Mouse (Mus musculus) midbrain, embryonic 15.5 days (tissue): Measurements from ENCODE around the gene Olfr1368. TPM values are rescaled to one million over a fixed set of nuclear protein-coding genes. Genes with fewer than 3 reads are reported as not detected.
"Not testable (repeated sequence)": the region's sequence is repeated elsewhere in the genome, so short reads cannot be mapped to it uniquely, and the experiment has no call there.

Experiments
- ATAC-seq: fragments of 200-750 bp; cut with Nextera tagmentation; replicated peaks from 2 replicates; pipeline ENCODE4 v1.8.0; 2017; ENCODE audit warnings: moderate TSS enrichment
- H3K27ac ChIP-seq: fragments of 300-500 bp; sonication (generic); 2 replicates; pipeline ENCODE4 v1.5.1; 2015; ENCODE audit warnings: mild to moderate bottlenecking, inconsistent platforms
- H3K27me3 ChIP-seq: fragments of 300-500 bp; sonication (generic); replicated peaks from 2 replicates; pipeline ENCODE4 v1.6.1; 2015; ENCODE audit warnings: inconsistent platforms
- H3K36me3 ChIP-seq: fragments of 300-500 bp; sonication (generic); replicated peaks from 2 replicates; pipeline ENCODE4 v1.6.1; 2015; ENCODE audit warnings: inconsistent platforms
- H3K4me1 ChIP-seq: fragments of 300-500 bp; sonication (generic); 2 replicates; pipeline ENCODE4 v1.6.1; 2015; ENCODE audit warnings: inconsistent platforms
- H3K4me2 ChIP-seq: fragments of 300-500 bp; sonication (generic); 2 replicates; pipeline ENCODE4 v1.6.1; 2015; ENCODE audit warnings: inconsistent platforms, mild to moderate bottlenecking, moderate library complexity
- H3K4me3 ChIP-seq: fragments of 300-500 bp; sonication (generic); 2 replicates; pipeline ENCODE4 v1.5.1; 2015; ENCODE audit warnings: mild to moderate bottlenecking, inconsistent platforms
- H3K9ac ChIP-seq: fragments of 300-500 bp; sonication (generic); 2 replicates; pipeline ENCODE4 v1.6.1; 2015; ENCODE audit warnings: mild to moderate bottlenecking, inconsistent platforms
- H3K9me3 ChIP-seq: fragments of 300-500 bp; sonication (generic); 2 replicates; pipeline ENCODE4 v1.6.1; 2016; ENCODE audit warnings: inconsistent platforms
- WGBS: fragments of 180-500 bp; shearing (Covaris S2); methylation state at CpG from one replicate; pipeline ENCODE4 v1.1.7; 2015; ENCODE audit warnings: mixed read lengths; 5-methylcytosine and 5-hydroxymethylcytosine counted together
- polyA plus RNA-seq: library from polyadenylated mRNA; unstranded; fragments of >200 nt; fragmentation: Nextera tagmentation; extraction: Ambion mirVana; gene quantifications from 2 replicates; pipeline ENCODE4 v1.2.1, GENCODE M21; 2015

Olfr1368 gene
- polyA plus RNA-seq, 1 experiment from 2014 or later: not detected

DNA sequence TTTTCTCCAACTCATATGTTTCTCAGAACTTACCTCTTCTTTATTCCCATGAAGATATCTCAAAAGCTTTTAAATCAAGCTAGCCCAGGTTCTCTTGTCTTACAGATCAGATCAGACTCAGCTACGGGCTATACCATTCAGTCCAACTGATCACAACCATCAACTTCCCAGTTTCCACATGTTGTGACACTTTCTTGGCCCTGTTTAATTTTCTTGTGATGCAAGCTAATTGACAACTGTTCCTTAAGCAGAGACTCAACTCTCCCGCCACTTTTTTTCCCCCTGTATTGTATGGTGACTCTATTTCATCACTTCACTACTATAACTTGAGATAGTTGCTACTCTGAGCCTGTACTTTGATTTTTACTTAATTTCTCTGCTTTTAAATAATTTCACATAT lies 15.9 kb upstream of the Olfr1368 start:
- peak; percentile 22; the same call in 1 of the 2 replicates for ATAC-seq
- no peak overlapping the region for H3K9ac ChIP-seq
- H3K4me1 ChIP-seq: peaks cover 24% of the 10 kb centered on the region
- no peaks in the 10 kb centered on the region for H3K9me3 ChIP-seq
- no peak overlapping the region for H3K27ac ChIP-seq
- peak overlapping the region; percentile 98 for H3K4me2 ChIP-seq
- WGBS: 44% methylated on average over 2 of the region's 2 CpGs
- 0 out of 2 replicates have a peak, but pooled peaks cover 3% of the 10 kb centered on the region for H3K27me3 ChIP-seq
- H3K4me3 ChIP-seq: peak overlapping the region; percentile 77
- no peaks in the 10 kb centered on the region for H3K36me3 ChIP-seq

DNA sequence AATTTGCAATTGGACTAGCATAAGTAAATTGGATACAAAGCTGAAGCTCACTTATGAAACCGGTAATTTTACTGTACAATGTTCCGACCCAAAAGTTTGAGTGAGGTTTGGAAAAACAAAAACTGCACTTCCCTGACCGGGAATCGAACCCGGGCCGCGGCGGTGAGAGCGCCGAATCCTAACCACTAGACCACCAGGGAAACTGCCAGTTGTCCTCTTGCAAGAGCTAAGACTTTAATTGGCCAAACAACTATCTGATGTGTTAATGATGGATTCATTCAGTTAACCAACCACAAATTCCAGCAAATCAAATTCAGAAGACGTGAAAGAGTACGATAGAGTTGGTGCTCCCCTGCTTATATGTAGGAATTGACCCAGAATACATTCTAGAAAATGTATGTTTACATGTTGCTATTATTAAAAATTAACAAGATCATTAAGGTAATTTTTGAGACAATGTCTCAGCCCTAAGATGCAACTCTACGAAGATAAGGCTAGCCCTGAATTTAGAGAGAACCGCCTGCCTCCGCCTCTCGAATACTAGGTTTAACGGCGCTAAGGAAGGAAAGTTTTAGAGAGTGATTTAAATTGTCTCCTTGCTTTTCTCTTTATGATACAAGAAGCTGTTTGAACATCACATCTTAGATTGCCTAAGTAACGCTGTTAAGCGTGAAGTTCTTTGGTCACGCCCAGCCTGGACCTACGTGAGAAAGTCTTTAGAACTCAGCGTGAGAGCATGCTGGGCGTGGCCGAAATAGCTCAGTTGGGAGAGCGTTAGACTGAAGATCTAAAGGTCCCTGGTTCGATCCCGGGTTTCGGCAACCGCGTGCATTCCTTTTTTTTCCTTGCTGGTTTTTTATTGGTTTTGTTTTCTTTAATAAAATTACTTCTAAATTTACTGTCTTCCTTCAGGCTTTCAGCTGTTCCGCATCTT lies 15.3 kb upstream of the Olfr1368 start:
- peak overlapping the region; percentile 57 for H3K9ac ChIP-seq
- peaks cover 19% of the 10 kb centered on the region for H3K4me1 ChIP-seq
- H3K36me3 ChIP-seq: no peaks in the 10 kb centered on the region
- peak overlapping the region; percentile 98 for H3K4me2 ChIP-seq
- H3K27ac ChIP-seq: 0 out of 2 replicates have a peak overlapping the region, but pooled peaks have one; percentile 36
- 0 out of 2 replicates have a peak, but pooled peaks cover 3% of the 10 kb centered on the region for H3K27me3 ChIP-seq
- ATAC-seq: peak; percentile 91
- under 1% methylated on average over 32 of the region's 32 CpGs for WGBS
- no peaks in the 10 kb centered on the region for H3K9me3 ChIP-seq
- peak overlapping the region; percentile 77 for H3K4me3 ChIP-seq

DNA sequence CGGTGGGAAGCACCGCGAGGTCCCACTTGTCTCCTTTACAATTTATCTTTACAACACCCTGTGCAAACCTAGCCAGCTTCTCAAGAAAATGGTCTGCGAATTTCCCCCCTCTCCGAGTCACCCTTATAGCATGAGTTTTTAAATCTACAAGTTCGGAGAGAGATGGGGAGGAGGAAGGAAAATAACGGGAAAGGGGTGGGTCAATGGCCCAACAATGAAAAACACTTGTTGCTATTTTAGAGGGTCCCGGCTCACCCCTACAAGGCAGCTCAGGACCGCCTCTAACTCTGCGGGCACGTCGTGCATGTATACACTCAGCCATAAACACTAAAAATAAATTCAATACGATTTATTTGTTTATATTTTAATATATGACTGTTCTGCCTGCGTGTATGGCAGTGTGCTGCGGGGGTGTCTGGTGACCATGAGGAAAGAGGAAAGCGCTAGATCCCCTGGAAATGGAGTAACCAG lies 14.4 kb upstream of the Olfr1368 start:
- H3K4me3 ChIP-seq: peak overlapping the region; percentile 77
- no peaks in the 10 kb centered on the region for H3K36me3 ChIP-seq
- peak overlapping the region; percentile 57 for H3K9ac ChIP-seq
- peaks cover 19% of the 10 kb centered on the region for H3K4me1 ChIP-seq
- H3K27ac ChIP-seq: no peak overlapping the region
- peak overlapping the region; percentile 98 for H3K4me2 ChIP-seq
- WGBS: under 1% methylated on average over 16 of the region's 16 CpGs
- H3K9me3 ChIP-seq: no peaks in the 10 kb centered on the region
- ATAC-seq: peak; percentile 43; the same call in 1 of the 2 replicates
- H3K27me3 ChIP-seq: 0 out of 2 replicates have a peak, but pooled peaks cover 3% of the 10 kb centered on the region

DNA sequence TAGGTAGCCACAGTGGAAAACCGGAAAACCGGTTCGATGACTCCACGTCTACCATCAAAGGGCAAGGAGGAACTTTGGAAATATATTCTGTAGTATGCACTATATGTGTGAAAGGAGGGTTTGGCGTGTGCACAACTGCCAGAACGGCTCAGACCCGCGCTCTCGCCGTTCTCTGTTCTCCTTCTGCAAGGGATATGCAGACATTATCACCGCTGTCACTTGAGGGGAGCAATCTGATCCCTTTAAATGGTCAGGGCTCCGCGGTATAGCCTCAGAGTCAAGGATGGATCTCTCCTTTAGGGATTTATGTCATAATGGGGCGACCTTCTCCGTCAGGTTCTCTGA lies 13.8 kb upstream of the Olfr1368 start:
- ATAC-seq: peak; percentile 22
- Histone ChIP-seq H3K27me3 (0 out of 2 replicates have a peak, but pooled peaks cover 3% of the 10 kb centered on the region), H3K27ac (no peak overlapping the region), H3K4me2 (peak overlapping the region; percentile 98), H3K4me1 (peaks cover 19% of the 10 kb centered on the region), H3K36me3 (no peaks in the 10 kb centered on the region), H3K4me3 (peak overlapping the region; percentile 77), H3K9me3 (no peaks in the 10 kb centered on the region), H3K9ac (peak overlapping the region; percentile 57)
- under 1% methylated on average over 15 of the region's 15 CpGs for whole genome bisulfite sequencing

DNA sequence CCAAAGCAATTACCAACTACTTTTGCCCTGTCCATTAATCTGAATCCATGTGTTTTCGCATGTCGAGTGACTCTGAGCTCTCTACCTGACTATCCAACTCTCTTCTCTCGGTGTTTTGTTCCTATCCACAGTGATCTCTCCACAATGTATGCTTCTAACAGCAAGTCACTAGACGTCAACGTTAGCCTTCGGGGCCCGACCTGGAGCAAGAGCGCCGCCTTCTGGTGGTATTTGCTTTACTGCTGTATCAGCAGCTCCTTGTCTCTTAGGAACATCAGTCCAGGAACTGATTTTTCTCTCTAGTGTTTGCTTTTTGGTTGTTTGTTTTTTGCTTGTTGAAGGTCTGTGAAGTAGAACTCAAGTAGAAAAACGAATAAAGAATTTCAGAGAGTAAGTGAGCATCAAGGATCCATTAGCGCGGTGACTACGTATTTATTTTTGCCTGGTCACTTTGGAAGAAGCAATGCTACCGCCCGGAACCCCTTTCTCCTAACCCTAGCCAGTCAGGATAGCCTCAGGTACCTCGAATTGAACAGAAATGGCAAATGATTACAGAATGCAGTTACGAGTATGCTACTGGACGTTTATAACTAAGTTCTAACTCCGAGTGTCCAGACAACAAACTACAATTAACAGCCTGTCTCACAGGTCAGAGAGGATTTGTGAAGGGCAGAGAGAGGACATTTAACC lies 13.3 kb upstream of the Olfr1368 start:
- WGBS: under 1% methylated on average over 19 of the region's 19 CpGs
- peak overlapping the region; percentile 98 for H3K4me2 ChIP-seq
- peak; percentile 42 for ATAC-seq

DNA sequence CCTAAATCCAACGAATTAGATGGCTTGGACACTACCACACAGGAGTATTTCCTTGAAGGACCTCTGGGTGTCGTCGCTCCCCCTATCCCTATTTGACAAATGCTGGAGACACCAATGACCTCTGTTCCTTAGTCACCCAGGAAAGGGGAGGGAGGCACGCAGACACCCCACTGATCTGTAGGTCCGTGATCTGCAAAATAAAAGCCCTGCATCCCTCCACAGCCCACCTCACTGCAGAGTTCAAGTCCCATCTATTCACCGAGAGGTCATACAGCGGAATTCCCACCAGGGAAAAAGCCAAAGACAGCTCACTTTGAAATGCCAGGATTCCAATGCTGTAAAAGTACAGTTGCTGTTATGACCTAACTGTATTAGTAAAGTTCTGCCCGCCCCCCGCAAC lies 12.4 kb upstream of the Olfr1368 start:
- H3K9me3 ChIP-seq: no peaks in the 10 kb centered on the region
- 0 out of 2 replicates have a peak, but pooled peaks cover 3% of the 10 kb centered on the region for H3K27me3 ChIP-seq
- no peak for ATAC-seq
- H3K27ac ChIP-seq: no peak overlapping the region
- WGBS: 8% methylated on average over 9 of the region's 9 CpGs
- H3K4me3 ChIP-seq: peak overlapping the region; percentile 77; the same call in 1 of the 2 replicates
- H3K9ac ChIP-seq: no peak overlapping the region
- peak overlapping the region; percentile 98 for H3K4me2 ChIP-seq
- H3K36me3 ChIP-seq: no peaks in the 10 kb centered on the region
- peaks cover 19% of the 10 kb centered on the region for H3K4me1 ChIP-seq

More for the DNA sequence above, 13.3 kb upstream of the Olfr1368 start:
- H3K27ac ChIP-seq: no peak overlapping the region
- no peaks in the 10 kb centered on the region for H3K36me3 ChIP-seq
- peak overlapping the region; percentile 77 for H3K4me3 ChIP-seq
- no peaks in the 10 kb centered on the region for H3K9me3 ChIP-seq
- H3K27me3 ChIP-seq: 0 out of 2 replicates have a peak, but pooled peaks cover 3% of the 10 kb centered on the region
- H3K9ac ChIP-seq: peak overlapping the region; percentile 57
- H3K4me1 ChIP-seq: peaks cover 19% of the 10 kb centered on the region

DNA sequence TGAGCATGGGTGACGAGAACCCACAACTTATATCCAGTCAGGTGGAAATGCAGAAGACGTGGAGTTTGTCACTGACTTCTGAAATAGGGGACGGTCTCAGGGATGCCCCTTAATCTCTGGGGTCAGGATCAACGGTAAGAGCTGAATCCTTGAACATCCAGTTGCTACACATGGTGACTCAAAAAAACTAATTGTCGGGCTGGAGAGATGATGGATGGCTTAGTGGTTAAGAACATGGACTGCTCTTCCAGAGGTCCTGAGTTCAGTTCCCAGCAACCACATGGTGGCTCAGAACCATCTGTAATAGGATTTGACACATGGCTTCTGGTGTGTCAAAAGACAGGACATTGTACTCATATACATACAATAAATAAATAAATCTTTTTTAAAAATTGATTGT lies 10.2 kb upstream of the Olfr1368 start:
- peaks cover 16% of the 10 kb centered on the region for H3K4me1 ChIP-seq
- no peaks in the 10 kb centered on the region for H3K9me3 ChIP-seq
- H3K4me2 ChIP-seq: no peak overlapping the region
- no peak for ATAC-seq
- H3K27ac ChIP-seq: no peak overlapping the region
- no peak overlapping the region for H3K9ac ChIP-seq
- no peak overlapping the region for H3K4me3 ChIP-seq
- 89% methylated on average over 5 of the region's 5 CpGs for WGBS
- H3K36me3 ChIP-seq: no peaks in the 10 kb centered on the region
- 0 out of 2 replicates have a peak, but pooled peaks cover 3% of the 10 kb centered on the region for H3K27me3 ChIP-seq

DNA sequence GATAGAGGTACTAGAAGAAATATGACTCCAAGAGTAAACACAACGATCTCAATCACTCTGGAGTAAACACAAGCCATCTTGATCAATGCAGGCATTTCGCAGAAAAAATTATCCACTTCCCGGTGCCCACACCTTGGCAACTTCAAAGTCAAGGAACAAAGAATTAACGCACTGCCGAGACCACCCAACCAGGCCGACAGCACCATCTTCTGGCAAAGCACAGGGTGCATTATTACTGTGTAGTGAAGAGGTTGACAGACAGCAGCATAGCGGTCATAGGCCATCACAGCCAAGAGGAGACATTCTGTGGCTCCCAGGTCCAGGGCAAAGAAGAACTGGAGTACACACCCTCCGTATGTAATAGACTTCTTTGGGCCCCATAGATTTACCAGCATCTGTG lies 3.2 kb downstream of the Olfr1368 start:
- Histone ChIP-seq H3K4me2 (no peak overlapping the region), H3K9me3 (no peaks in the 10 kb centered on the region), H3K27me3 (no peaks in the 10 kb centered on the region), H3K27ac (no peak overlapping the region), H3K9ac (no peak overlapping the region), H3K4me3 (no peak overlapping the region), H3K4me1 (no peaks in the 10 kb centered on the region), H3K36me3 (no peaks in the 10 kb centered on the region)
- 54% methylated on average over 8 of the region's 8 CpGs for WGBS
- ATAC-seq: no peak

DNA sequence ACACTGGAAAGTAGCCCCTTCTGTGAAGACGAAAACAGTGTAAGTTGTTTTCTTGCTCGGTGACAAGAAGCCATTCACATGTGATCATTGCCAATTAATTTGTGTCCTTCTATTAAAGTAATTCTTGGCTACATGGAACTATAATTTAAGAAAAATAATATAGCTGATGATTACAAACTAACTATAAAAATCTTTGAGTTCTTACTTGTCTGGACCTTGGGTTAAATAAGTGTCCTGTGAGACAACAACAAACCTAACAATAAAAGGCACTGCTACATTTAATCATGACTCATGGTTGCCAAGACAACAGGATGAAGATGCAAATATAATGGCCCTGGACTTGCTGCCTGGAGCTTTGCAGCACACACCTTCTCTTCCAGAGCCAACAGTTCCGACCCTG lies 16.3 kb downstream of the Olfr1368 start, which contains the start of gene Olfr263:
Olfr263 (plus strand) TSS at position 301 of the 400 bp plus-strand sequence.
- H3K36me3 ChIP-seq, H3K9me3 ChIP-seq, H3K4me3 ChIP-seq, H3K4me1 ChIP-seq, H3K27me3 ChIP-seq, H3K4me2 ChIP-seq, H3K9ac ChIP-seq, ATAC-seq, H3K27ac ChIP-seq: not testable (repeated sequence)
- WGBS: 78% methylated on average over 3 of the region's 3 CpGs

DNA sequence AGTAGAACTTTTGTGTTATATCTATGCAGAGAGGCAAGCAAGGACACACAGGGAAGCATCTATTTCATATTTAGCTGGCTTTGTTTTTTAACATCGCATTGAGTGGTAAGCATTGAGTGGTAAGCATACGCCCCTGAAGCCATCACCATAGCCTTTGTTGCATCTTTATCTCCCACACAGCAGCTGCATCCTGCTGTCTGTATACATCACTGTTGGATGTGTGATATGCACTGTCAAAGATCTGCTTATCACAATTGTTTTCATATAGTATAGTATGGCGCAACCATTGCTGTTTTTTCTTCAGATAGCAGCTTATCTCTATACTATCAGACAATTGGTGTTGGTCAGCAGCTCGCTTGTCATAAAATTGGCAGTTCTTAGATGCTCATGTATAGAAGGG lies 31.5 kb downstream of the Olfr1368 start:
- no peak for ATAC-seq
- H3K4me1 ChIP-seq: no peaks in the 10 kb centered on the region

DNA sequence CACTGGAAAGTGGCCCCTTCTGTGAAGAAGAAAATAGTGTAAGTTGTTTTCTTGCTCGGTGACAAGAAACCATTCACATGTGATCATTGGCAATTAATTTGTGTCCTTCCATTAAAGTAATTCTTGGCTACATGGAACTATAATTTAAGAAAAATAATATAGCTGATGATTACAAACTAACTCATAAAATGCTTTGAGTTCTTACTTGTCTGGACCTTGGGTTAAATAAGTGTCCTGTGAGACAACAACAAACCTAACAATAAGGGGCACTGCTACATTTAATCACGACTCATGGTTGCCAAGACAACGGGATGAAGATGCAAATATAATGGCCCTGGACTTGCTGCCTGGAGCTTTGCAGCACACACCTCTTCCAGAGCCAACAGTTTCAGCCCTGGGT lies 34.5 kb downstream of the Olfr1368 start, which contains the start of gene Olfr1369-ps1:
Olfr1369-ps1 (plus strand) TSS at position 301 of the 400 bp plus-strand sequence.
- not testable (repeated sequence) for ATAC-seq, H3K9me3 ChIP-seq, H3K27me3 ChIP-seq, H3K36me3 ChIP-seq, H3K4me3 ChIP-seq, H3K27ac ChIP-seq, H3K4me2 ChIP-seq, H3K4me1 ChIP-seq, H3K9ac ChIP-seq
- 63% methylated on average over 3 of the region's 3 CpGs for WGBS

More for the DNA sequence above, 31.5 kb downstream of the Olfr1368 start:
- H3K36me3 ChIP-seq: no peaks in the 10 kb centered on the region
- H3K9ac ChIP-seq: no peak overlapping the region
- WGBS: 84% methylated on average over 4 of the region's 4 CpGs
- no peak overlapping the region for H3K27ac ChIP-seq
- H3K9me3 ChIP-seq: no peaks in the 10 kb centered on the region
- H3K4me3 ChIP-seq: no peak overlapping the region
- no peak overlapping the region for H3K4me2 ChIP-seq
- no peaks in the 10 kb centered on the region for H3K27me3 ChIP-seq

DNA sequence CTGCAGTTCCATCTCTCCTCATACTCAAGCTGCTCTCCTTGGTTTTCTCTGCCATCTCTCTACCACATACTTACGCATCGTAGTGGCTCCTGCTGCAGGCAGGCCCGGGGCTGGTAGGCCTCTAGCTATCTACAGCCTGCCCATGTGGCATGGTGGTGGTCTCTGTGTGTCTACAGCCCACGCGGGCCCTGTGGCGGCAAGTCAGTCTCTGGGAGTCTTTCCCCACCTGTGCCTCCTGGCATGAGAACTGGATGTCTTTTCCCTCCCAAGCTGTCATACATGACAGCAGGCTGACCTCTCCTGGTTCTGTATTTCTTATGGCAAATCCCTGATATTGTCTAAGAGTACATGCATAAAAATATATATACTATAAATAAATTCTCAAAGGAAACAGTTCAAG lies 35.2 kb downstream of the Olfr1368 start:
- no peak for ATAC-seq
- Histone ChIP-seq H3K4me1 (no peaks in the 10 kb centered on the region), H3K27me3 (no peaks in the 10 kb centered on the region), H3K4me2 (no peak overlapping the region), H3K27ac (no peak overlapping the region), H3K36me3 (no peaks in the 10 kb centered on the region), H3K4me3 (no peak overlapping the region), H3K9me3 (no peaks in the 10 kb centered on the region), H3K9ac (no peak overlapping the region)
- 91% methylated on average over 6 of the region's 6 CpGs for WGBS
